Mouse (Mus musculus) olfactory bulb, adult 2 months (tissue): ENCODE data around the gene Nupl1.

Experiments
- CTCF ChIP-seq: fragments of 200-500 bp; IDR thresholded peaks from 2 replicates; pipeline ENCODE4 v1.5.1; 2012; ENCODE audit warnings: low read depth, mild to moderate bottlenecking, low read length, moderate library complexity; ENCODE audit not compliant: insufficient read depth
- POLR2A ChIP-seq: fragments of 200-500 bp; IDR thresholded peaks from 2 replicates; pipeline ENCODE4 v1.6.1; 2012; ENCODE audit warnings: mild to moderate bottlenecking, low read depth, low read length, moderate library complexity; ENCODE audit not compliant: insufficient read depth

DNA sequence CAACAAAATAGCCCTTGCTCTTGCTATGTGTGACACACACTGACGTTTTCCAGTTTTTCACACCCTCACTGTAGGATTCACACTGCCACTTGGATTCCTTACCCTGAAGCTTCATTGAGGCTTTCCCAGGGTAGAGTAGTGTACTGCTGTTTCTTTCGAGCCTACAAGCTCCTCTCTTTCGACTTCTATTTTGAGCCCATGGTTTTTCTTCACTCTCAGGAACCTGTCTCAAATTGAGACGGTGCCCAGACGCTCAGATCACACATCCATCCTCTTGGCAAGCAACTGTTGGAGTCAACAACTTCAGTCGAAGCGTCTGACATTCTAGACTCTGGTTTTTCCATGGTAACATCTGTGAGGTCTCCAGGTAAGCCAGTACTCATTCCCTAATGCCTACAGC, 54.3 kb downstream of the Nupl1 start, which contains the start of gene Atp8a2:
- TF ChIP-seq CTCF (no peak), POLR2A (no peak)
